Mouse (Mus musculus) liver, embryonic 14.5 days (tissue): ENCODE data around the gene Nup107.

Source experiments
- CTCF ChIP-seq: IDR thresholded peaks from 2 replicates; pipeline ENCODE4 v1.5.1; 2016; ENCODE audit warnings: antibody characterized with exemption, low read depth, control low read depth
- EP300 ChIP-seq: IDR thresholded peaks from 2 replicates; pipeline ENCODE4 v1.6.1; 2016; ENCODE audit warnings: antibody characterized with exemption, low read depth

DNA sequence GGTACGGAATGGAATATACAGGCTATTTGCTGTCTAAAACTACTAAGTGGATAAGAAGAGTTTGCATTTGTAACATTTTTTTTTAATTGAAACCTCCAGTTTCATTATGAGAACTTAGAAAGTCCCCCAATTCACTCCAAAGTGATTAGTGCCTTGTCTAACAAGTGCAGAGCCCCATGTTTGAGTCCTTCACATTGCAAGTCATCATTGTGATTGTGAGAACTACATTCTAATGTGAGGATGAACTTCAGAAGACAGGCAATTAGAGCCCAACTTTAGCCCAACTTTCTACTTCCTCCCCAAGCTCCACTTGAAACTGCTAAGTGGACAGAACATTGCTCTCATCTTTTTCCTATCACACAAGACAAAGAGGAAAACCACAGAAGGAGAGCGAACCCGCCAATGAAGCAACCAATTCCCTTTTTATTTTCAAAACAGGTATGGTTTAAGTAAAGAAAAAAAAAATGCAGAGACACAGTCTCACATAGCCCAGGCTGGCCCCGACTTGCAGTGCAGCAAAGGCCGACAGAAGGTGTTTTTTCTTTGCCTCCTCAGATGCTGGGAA is 48.0 kb upstream of the Nup107 start:
- TF ChIP-seq CTCF, result no peak
- TF ChIP-seq EP300, result no peak
